Mouse (Mus musculus): ENCODE measurements around the gene Eif3b.

Eif3b gene

DNA sequence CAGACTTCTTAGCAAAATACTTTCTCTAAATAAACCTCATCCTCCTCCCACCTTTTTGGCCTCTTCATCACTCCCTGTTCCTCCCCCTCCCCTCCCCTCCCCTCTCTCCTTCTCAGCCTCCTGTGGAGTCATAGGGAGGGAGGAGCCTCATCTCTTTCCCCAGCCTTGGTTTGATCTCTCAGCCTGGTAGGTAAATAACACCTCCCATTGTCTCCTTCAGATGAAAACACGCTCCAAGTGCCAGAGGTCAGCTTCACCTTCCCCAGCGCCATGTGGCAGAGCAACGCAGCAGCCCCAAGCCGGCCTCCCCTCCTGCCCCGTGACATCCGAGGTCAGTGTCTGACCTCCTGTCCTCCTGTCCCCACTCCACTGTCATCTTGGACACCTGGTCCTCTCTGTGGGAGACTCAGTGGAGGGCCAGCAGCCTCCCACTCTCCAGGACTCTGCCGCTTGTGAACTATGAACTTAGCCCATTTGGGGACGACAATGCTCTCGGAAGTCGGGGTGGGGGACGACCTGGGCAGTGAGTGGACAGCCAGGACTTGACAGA lies 73.6 kb downstream of the Eif3b start:
- DNase-seq = no peak
